Mouse (Mus musculus): Measurements from ENCODE around the gene Rhbdf2. TPM values are rescaled to one million over a fixed set of nuclear protein-coding genes. Genes with fewer than 3 reads are reported as not detected.

Gene Rhbdf2
- total and polyA plus RNA-seq, 3 experiments: 6.4 to 13.7 TPM; not detected in 1

- Histone ChIP-seq H3K4me3 (ENCODE audit: control insufficient read depth in 1 of 2, insufficient read depth in 1 of 2, low read depth in 2 of 2, low read length in 2 of 2) (no peak overlapping the region), H3K27me3 (ENCODE audit: control insufficient read depth in 1 of 2, insufficient read depth in 2 of 2, low read length in 2 of 2) (no peaks in the 10 kb centered on the region), H3K9ac (ENCODE audit: control insufficient read depth, low read depth, low read length, poor library complexity, severe bottlenecking) (peak overlapping the region; percentile 37; the same call in 1 of the 2 replicates), H3K27ac (ENCODE audit: control insufficient read depth, low read depth, low read length) (no peak overlapping the region), H3K36me3 (ENCODE audit: control insufficient read depth in 1 of 2, insufficient read depth in 2 of 2, low read length in 2 of 2) (peaks cover 5 to 24% of the 10 kb centered on the region in 2 experiments), H3K9me3 (replicated peaks; ENCODE audit: insufficient read depth, low read length) (no peaks in the 10 kb centered on the region), H3K4me1 (ENCODE audit: control insufficient read depth in 1 of 2, insufficient read depth in 2 of 2, low read length in 2 of 2) (peaks cover 2 to 21% of the 10 kb centered on the region in 2 experiments), H3K79me2 (ENCODE audit: control insufficient read depth, insufficient read depth, low read length, poor library complexity) (peaks cover 24% of the 10 kb centered on the region)
- no peak for TF ChIP-seq RCOR1 (IDR thresholded peaks at IDR 0.05; ENCODE audit: low read depth, low read length)
- TF ChIP-seq UBTF (IDR thresholded peaks at IDR 0.05; ENCODE audit: borderline replicate concordance, insufficient read depth, low read depth, low read length): no peak
- no peak for TF ChIP-seq SIN3A (IDR thresholded peaks at IDR 0.05; ENCODE audit: low read length)
- TF ChIP-seq MXI1 (IDR thresholded peaks at IDR 0.05; ENCODE audit: low read depth, low read length): 0 out of 2 replicates have a peak, but pooled peaks have one; percentile 6
- DNase-seq (ENCODE audit: low read depth, low spot score): no peak
Observed at GRCm38 (mm10) chr11:116668839-116669238, 42.0 kb upstream of the Rhbdf2 start.

- Histone ChIP-seq H3K9ac (ENCODE audit: control insufficient read depth, low read depth, low read length, poor library complexity, severe bottlenecking) (no peak overlapping the region), H3K9me3 (replicated peaks; ENCODE audit: insufficient read depth, low read length) (no peaks in the 10 kb centered on the region), H3K36me3 (ENCODE audit: control insufficient read depth in 1 of 2, insufficient read depth in 2 of 2, low read length in 2 of 2) (peaks cover 2 to 19% of the 10 kb centered on the region in 2 experiments), H3K27ac (ENCODE audit: control insufficient read depth, low read depth, low read length) (no peak overlapping the region), H3K27me3 (ENCODE audit: control insufficient read depth in 1 of 2, insufficient read depth in 2 of 2, low read length in 2 of 2) (no peaks in the 10 kb centered on the region), H3K4me1 (ENCODE audit: control insufficient read depth in 1 of 2, insufficient read depth in 2 of 2, low read length in 2 of 2) (peaks cover 2 to 17% of the 10 kb centered on the region in 2 experiments), H3K79me2 (ENCODE audit: control insufficient read depth, insufficient read depth, low read length, poor library complexity) (peaks cover 20% of the 10 kb centered on the region), H3K4me3 (ENCODE audit: control insufficient read depth in 1 of 2, insufficient read depth in 1 of 2, low read depth in 2 of 2, low read length in 2 of 2) (no peak overlapping the region)
- TF ChIP-seq EP300 (IDR thresholded peaks at IDR 0.05; ENCODE audit: low read depth in 1 of 2, low read length in 2 of 2): 0 out of 4 replicates have a peak, but pooled peaks of 1 of the 2 experiments have one; percentile 7
- no peak; the same call in 1 of the 2 replicates for TF ChIP-seq ETS1 (IDR thresholded peaks at IDR 0.05; ENCODE audit: low read depth, low read length)
- TF ChIP-seq MXI1 (IDR thresholded peaks at IDR 0.05; ENCODE audit: low read depth, low read length): 0 out of 2 replicates have a peak, but pooled peaks have one; percentile 35
- peak; percentile 32 for DNase-seq (ENCODE audit: low read depth, low spot score)
Observed at GRCm38 (mm10) chr11:116668381-116668825, 41.6 kb upstream of the Rhbdf2 start.

- Histone ChIP-seq H3K9ac (ENCODE audit: control insufficient read depth, low read depth, low read length, poor library complexity, severe bottlenecking) (no peak overlapping the region), H3K27ac (ENCODE audit: control insufficient read depth, low read depth, low read length) (no peak overlapping the region), H3K4me3 (ENCODE audit: control insufficient read depth in 1 of 2, insufficient read depth in 1 of 2, low read depth in 2 of 2, low read length in 2 of 2) (no peak overlapping the region), H3K36me3 (ENCODE audit: control insufficient read depth in 1 of 2, insufficient read depth in 2 of 2, low read length in 2 of 2) (peaks cover 0 to 14% of the 10 kb centered on the region in 2 experiments; a peak in 3 of 4 replicates), H3K79me2 (ENCODE audit: control insufficient read depth, insufficient read depth, low read length, poor library complexity) (peaks cover 15% of the 10 kb centered on the region), H3K9me3 (replicated peaks; ENCODE audit: insufficient read depth, low read length) (no peaks in the 10 kb centered on the region), H3K27me3 (ENCODE audit: control insufficient read depth in 1 of 2, insufficient read depth in 2 of 2, low read length in 2 of 2) (no peaks in the 10 kb centered on the region), H3K4me1 (ENCODE audit: control insufficient read depth in 1 of 2, insufficient read depth in 2 of 2, low read length in 2 of 2) (peaks cover 2 to 12% of the 10 kb centered on the region in 2 experiments)
- TF ChIP-seq SIN3A (IDR thresholded peaks at IDR 0.05; ENCODE audit: low read length) (no peak), KAT2A (conservative IDR thresholded peaks at IDR 0.05; ENCODE audit: low read depth, low read length) (no peak), UBTF (IDR thresholded peaks at IDR 0.05; ENCODE audit: borderline replicate concordance, insufficient read depth, low read depth, low read length) (no peak), BHLHE40 (IDR thresholded peaks at IDR 0.05; ENCODE audit: borderline replicate concordance, low read depth, low read length) (no peak), ZMIZ1 (IDR thresholded peaks at IDR 0.05; ENCODE audit: low read depth, low read length) (no peak), MAFK (IDR thresholded peaks at IDR 0.05; ENCODE audit: borderline replicate concordance, low read depth, low read length) (no peak), JUND (IDR thresholded peaks at IDR 0.05; ENCODE audit: low read depth, low read length) (no peak)
- no peak for DNase-seq (ENCODE audit: low read depth, low spot score)
Observed at GRCm38 (mm10) chr11:116667930-116668329, 41.1 kb upstream of the Rhbdf2 start.
